Mouse (Mus musculus): ENCODE data around the gene Bcl9l. TPM values are rescaled to one million over a fixed set of nuclear protein-coding genes. Genes with fewer than 3 reads are reported as not detected.

Gene Bcl9l
- polyA plus RNA-seq, 1 experiment from 2014 or later: 18.5 TPM

- H3K9me3 ChIP-seq: no peaks in the 10 kb centered on the region
- H3K27ac ChIP-seq: peak overlapping the region; percentile 97
- peaks cover 59% of the 10 kb centered on the region for H3K4me1 ChIP-seq
- WGBS: 23% methylated on average over 7 of the region's 7 CpGs
- no peak for ATAC-seq (ENCODE audit: insufficient number of reproducible peaks, insufficient read depth, low FRiP score, low TSS enrichment)
- H3K4me3 ChIP-seq: peak overlapping the region; percentile 97
- no peaks in the 10 kb centered on the region for H3K27me3 ChIP-seq
- H3K4me2 ChIP-seq (replicated peaks): peak overlapping the region; percentile 96
- H3K36me3 ChIP-seq: no peaks in the 10 kb centered on the region
- peak overlapping the region; percentile 99 for H3K9ac ChIP-seq
Observed at GRCm38 (mm10) chr9:44484311-44485104, 1.9 kb downstream of the Bcl9l start.

DNA sequence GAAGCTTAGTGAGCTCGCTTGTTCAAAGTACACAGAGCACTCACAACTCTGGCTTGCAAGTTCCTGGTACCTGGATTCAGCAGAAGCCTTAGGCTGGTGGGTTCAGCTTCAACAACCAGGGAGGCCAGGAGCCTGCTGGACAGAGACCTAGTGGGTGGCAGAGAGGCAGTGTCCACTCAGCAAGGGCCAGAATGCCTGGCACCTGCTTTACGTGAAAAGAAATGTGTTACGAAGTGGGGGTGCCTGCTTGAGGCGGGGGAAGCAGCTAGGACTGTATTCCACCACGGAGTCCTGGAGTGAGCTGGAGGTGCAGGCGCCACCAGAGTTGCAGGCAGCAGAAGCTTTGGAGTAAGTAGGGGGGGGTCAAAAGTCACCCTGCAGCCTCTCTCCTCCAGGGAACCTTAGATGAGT is 2.5 kb downstream of the Bcl9l start:
- no peaks in the 10 kb centered on the region for H3K36me3 ChIP-seq
- peaks cover 65% of the 10 kb centered on the region for H3K4me1 ChIP-seq
- H3K4me3 ChIP-seq: peak overlapping the region; percentile 97
- H3K27ac ChIP-seq: peak overlapping the region; percentile 97
- H3K27me3 ChIP-seq: no peaks in the 10 kb centered on the region
- H3K4me2 ChIP-seq (replicated peaks): peak overlapping the region; percentile 96
- 24% methylated on average over 6 of the region's 6 CpGs for WGBS
- H3K9ac ChIP-seq: peak overlapping the region; percentile 99
- ATAC-seq (ENCODE audit: insufficient number of reproducible peaks, insufficient read depth, low FRiP score, low TSS enrichment): no peak
- no peaks in the 10 kb centered on the region for H3K9me3 ChIP-seq

GRCm38 (mm10) chr9:44485516-44486161 is 3.0 kb downstream of the Bcl9l start:
- 26% methylated on average over 14 of the region's 14 CpGs for WGBS
- no peaks in the 10 kb centered on the region for H3K9me3 ChIP-seq
- H3K9ac ChIP-seq: peak overlapping the region; percentile 99
- no peaks in the 10 kb centered on the region for H3K36me3 ChIP-seq
- peak overlapping the region; percentile 97 for H3K4me3 ChIP-seq
- peak overlapping the region; percentile 87 for H3K27ac ChIP-seq
- H3K4me1 ChIP-seq: peaks cover 70% of the 10 kb centered on the region
- peak overlapping the region; percentile 96 for H3K4me2 ChIP-seq (replicated peaks)
- ATAC-seq (ENCODE audit: insufficient number of reproducible peaks, insufficient read depth, low FRiP score, low TSS enrichment): no peak
- no peaks in the 10 kb centered on the region for H3K27me3 ChIP-seq

DNA sequence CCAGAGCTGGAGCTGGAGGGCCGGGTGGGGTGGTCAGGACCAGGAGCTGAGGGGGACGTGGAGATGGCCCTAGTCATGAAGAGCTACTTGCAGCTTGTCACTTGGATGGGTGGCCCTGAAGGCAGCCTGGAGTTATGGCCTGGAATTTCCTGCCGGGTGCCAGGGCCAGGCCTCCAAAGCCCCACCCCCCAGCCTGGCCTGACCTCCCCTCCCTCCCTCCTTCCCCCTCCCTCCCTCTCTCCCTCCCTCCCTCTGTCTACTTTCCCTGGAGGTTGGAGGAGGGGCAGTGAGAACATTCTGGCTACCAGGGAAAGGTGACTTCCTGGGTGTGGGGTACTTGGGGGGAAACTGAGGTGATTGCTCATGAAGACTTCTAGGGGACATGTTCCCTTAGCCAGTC is 3.7 kb downstream of the Bcl9l start:
- H3K9me3 ChIP-seq: no peaks in the 10 kb centered on the region
- no peaks in the 10 kb centered on the region for H3K36me3 ChIP-seq
- H3K4me3 ChIP-seq: peak overlapping the region; percentile 97
- no peak for ATAC-seq (ENCODE audit: insufficient number of reproducible peaks, insufficient read depth, low FRiP score, low TSS enrichment)
- peak overlapping the region; percentile 96 for H3K4me2 ChIP-seq (replicated peaks)
- 8% methylated on average over 3 of the region's 3 CpGs for WGBS
- H3K27me3 ChIP-seq: no peaks in the 10 kb centered on the region
- H3K27ac ChIP-seq: peak overlapping the region; percentile 87
- H3K9ac ChIP-seq: peak overlapping the region; percentile 99
- H3K4me1 ChIP-seq: peaks cover 75% of the 10 kb centered on the region

DNA sequence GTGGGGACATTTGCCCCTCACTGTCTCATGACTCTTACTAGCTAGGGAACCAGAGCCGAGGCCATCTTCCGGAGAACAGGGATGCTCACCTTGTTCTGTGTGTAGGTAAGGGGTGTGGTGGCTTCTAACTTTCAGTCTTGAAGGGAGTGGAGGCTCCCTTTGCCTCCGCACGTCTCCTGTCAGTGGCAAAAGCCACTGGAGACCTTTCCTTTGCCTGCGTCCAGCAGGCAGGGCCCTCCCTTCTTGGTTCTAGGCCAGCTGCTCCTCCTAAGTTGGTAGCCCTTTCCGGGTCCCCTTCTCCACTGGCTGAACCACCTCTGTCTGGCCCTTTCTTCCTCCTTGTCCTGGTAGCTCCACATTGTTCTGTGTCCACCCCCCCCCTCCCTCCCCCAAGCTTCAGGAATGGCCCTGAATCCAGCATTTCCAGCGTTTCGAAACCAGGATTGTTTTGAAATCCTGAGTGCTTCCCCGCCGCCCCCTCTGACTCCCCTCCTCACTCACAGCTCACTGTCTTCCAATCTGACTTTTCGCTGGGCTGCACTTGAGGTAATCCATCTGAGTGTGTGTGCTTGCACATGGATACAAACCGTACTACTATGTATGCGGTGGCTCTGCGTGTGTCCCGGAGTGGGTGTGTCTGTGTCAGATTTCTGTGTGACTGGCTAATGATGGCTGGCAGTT is 4.3 kb downstream of the Bcl9l start:
- ATAC-seq (ENCODE audit: insufficient number of reproducible peaks, insufficient read depth, low FRiP score, low TSS enrichment): no peak
- H3K9me3 ChIP-seq: no peaks in the 10 kb centered on the region
- WGBS: 11% methylated on average over 15 of the region's 15 CpGs
- peaks cover 5% of the 10 kb centered on the region; the same call in 1 of the 2 replicates for H3K36me3 ChIP-seq
- peak overlapping the region; percentile 96 for H3K4me2 ChIP-seq (replicated peaks)
- H3K27ac ChIP-seq: peak overlapping the region; percentile 87
- H3K4me3 ChIP-seq: peak overlapping the region; percentile 97
- peaks cover 76% of the 10 kb centered on the region for H3K4me1 ChIP-seq
- no peaks in the 10 kb centered on the region for H3K27me3 ChIP-seq
- H3K9ac ChIP-seq: peak overlapping the region; percentile 99

- no peak for ATAC-seq (ENCODE audit: insufficient number of reproducible peaks, insufficient read depth, low FRiP score, low TSS enrichment)
- Histone ChIP-seq H3K4me3 (peak overlapping the region; percentile 97), H3K4me1 (peaks cover 79% of the 10 kb centered on the region), H3K27ac (peak overlapping the region; percentile 87), H3K4me2 (replicated peaks) (peak overlapping the region; percentile 96), H3K9me3 (no peaks in the 10 kb centered on the region), H3K36me3 (peaks cover 6% of the 10 kb centered on the region; the same call in 1 of the 2 replicates), H3K9ac (peak overlapping the region; percentile 99; the same call in 1 of the 2 replicates), H3K27me3 (no peaks in the 10 kb centered on the region)
- 8% methylated on average over 7 of the region's 7 CpGs for WGBS
Observed at GRCm38 (mm10) chr9:44487441-44487840, 4.8 kb downstream of the Bcl9l start.

DNA sequence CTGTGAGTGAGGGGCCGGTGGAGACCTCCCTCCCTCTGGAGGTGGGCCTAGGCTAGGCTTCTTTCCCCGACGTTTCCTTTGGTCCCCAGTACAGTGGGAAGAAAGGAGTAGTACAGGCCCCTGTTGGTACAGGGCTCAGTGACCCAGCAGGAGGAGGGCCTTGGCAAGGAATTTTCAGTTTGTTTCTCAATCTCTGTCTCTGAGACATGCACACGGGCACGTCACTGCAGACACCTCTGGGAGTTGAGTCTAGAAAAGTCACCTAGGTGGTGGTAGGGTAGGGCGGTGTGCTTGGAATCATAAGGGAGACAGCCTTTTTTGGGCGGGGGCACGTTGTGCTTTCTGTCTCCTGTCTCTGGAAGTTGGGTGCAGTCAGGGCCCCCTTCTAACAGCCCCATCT is 5.8 kb downstream of the Bcl9l start:
- Histone ChIP-seq H3K4me3 (peak overlapping the region; percentile 97), H3K4me1 (peaks cover 89% of the 10 kb centered on the region), H3K9ac (peak overlapping the region; percentile 54), H3K9me3 (no peaks in the 10 kb centered on the region), H3K27me3 (no peaks in the 10 kb centered on the region), H3K4me2 (replicated peaks) (peak overlapping the region; percentile 96), H3K27ac (peak overlapping the region; percentile 87), H3K36me3 (peaks cover 6% of the 10 kb centered on the region; the same call in 1 of the 2 replicates)
- no peak for ATAC-seq (ENCODE audit: insufficient number of reproducible peaks, insufficient read depth, low FRiP score, low TSS enrichment)
- 13% methylated on average over 8 of the region's 8 CpGs for WGBS

- no peaks in the 10 kb centered on the region for H3K9me3 ChIP-seq
- ATAC-seq (ENCODE audit: insufficient number of reproducible peaks, insufficient read depth, low FRiP score, low TSS enrichment): no peak
- H3K27ac ChIP-seq: peak overlapping the region; percentile 87
- H3K36me3 ChIP-seq: peaks cover 6% of the 10 kb centered on the region; the same call in 1 of the 2 replicates
- H3K4me1 ChIP-seq: peaks cover 94% of the 10 kb centered on the region
- no peaks in the 10 kb centered on the region for H3K27me3 ChIP-seq
- H3K9ac ChIP-seq: peak overlapping the region; percentile 54
- H3K4me2 ChIP-seq (replicated peaks): peak overlapping the region; percentile 96
- 1% methylated on average over 5 of the region's 5 CpGs for WGBS
- H3K4me3 ChIP-seq: peak overlapping the region; percentile 97
Observed at GRCm38 (mm10) chr9:44488855-44489381, 6.3 kb downstream of the Bcl9l start.

DNA sequence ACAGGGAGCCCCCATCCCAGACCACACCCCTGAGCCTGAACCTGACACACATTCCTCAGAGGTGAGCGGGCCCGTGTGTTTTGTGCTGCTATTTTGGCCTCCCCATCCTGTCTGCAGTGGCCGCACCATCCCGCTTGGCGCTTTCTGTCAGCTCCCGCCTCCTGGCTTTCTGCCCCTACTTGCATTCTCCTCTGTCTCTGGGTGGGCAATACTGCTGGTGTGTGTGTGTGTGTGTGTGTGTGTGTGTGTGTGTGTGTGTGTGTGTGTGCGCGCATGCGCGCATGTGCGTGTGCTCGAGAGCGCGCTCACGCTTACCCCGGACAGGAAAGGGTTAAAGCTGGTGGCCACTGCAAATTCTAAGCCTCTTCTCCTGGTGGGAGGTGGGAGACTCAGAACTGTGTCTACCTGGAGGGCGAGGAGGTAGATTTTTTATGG is 7.0 kb downstream of the Bcl9l start:
- peak overlapping the region; percentile 97 for H3K4me3 ChIP-seq
- peak overlapping the region; percentile 87 for H3K27ac ChIP-seq
- H3K9ac ChIP-seq: peak overlapping the region; percentile 54; the same call in 1 of the 2 replicates
- no peaks in the 10 kb centered on the region for H3K27me3 ChIP-seq
- WGBS: 3% methylated on average over 17 of the region's 17 CpGs
- H3K4me1 ChIP-seq: peaks cover 94% of the 10 kb centered on the region
- no peaks in the 10 kb centered on the region for H3K9me3 ChIP-seq
- peaks cover 6% of the 10 kb centered on the region; the same call in 1 of the 2 replicates for H3K36me3 ChIP-seq
- peak overlapping the region; percentile 96 for H3K4me2 ChIP-seq (replicated peaks)
- no peak for ATAC-seq (ENCODE audit: insufficient number of reproducible peaks, insufficient read depth, low FRiP score, low TSS enrichment)

GRCm38 (mm10) chr9:44490086-44490967 is 7.7 kb downstream of the Bcl9l start:
- no peaks in the 10 kb centered on the region for H3K9me3 ChIP-seq
- peak overlapping the region; percentile 87 for H3K27ac ChIP-seq
- H3K36me3 ChIP-seq: peaks cover 6% of the 10 kb centered on the region; the same call in 1 of the 2 replicates
- WGBS: 12% methylated on average over 17 of the region's 17 CpGs
- ATAC-seq (ENCODE audit: insufficient number of reproducible peaks, insufficient read depth, low FRiP score, low TSS enrichment): no peak
- no peaks in the 10 kb centered on the region for H3K27me3 ChIP-seq
- H3K9ac ChIP-seq: peak overlapping the region; percentile 20; the same call in 1 of the 2 replicates
- H3K4me3 ChIP-seq: peak overlapping the region; percentile 97
- H3K4me2 ChIP-seq (replicated peaks): peak overlapping the region; percentile 96
- H3K4me1 ChIP-seq: peaks cover 94% of the 10 kb centered on the region

Data from embryonic facial prominence, embryonic 12.5 days (tissue).